Mouse (Mus musculus) thymus, postnatal 4 days (tissue): ENCODE data around the gene Gm12258.
"Not testable (repeated sequence)": the region's sequence is repeated elsewhere in the genome, so short reads cannot be mapped to it uniquely, and the experiment has no call there.

Experiments used
- DNase-seq: peaks from one replicate; pipeline ENCODE4 v3.0.0; 2021

Gm12258 gene

DNA sequence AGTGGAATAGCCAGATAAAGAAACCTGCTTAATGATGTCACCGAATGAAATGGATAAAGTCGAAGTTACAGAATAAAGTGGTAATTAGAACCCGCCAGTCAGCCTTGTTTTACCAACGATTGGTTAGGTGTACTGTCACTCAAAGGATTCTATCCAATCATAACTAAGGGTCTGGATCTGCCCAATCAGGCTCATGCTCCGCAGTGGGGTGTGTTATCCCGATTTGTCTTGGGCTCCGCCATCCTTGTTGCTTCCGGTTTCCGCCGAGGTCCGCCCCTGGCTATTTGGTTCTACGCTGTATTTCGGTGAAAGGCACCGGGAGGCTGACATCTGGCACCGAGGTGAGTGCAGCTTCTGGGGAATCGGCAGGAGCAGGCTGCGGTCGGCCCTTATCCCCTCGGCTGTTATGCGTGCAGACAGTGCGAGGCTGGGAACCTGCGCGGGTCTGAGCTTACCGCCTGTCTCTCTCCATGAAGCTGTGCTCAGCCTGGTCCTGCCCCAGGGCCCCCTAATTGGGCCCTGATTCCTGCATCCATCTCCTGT is at the start of gene Gm12258:
Gene Gm12258 (plus strand): TSS at position 240 of the 543 bp plus-strand sequence.
- DNase-seq = peak; percentile 78

DNA sequence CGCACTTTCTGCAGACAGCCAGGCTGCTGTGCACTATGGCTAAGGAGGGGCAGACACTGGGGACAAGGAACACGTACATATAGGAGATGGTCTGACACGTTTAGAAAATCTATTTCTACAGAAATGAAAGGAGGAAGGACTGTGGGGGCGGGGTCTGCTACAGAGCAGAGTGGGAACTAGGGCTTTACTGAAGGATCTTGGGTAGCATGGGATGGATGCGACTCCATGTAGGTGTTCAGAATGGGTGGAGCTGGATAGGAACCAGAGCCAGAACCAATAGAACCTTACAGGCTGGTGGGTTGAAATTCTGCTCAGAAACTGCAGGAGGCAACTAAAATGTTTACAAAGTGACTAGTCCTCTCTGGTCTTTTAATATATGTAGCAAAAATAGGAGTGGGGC is 47.2 kb upstream of the Gm12258 start:
- DNase-seq = no peak

DNA sequence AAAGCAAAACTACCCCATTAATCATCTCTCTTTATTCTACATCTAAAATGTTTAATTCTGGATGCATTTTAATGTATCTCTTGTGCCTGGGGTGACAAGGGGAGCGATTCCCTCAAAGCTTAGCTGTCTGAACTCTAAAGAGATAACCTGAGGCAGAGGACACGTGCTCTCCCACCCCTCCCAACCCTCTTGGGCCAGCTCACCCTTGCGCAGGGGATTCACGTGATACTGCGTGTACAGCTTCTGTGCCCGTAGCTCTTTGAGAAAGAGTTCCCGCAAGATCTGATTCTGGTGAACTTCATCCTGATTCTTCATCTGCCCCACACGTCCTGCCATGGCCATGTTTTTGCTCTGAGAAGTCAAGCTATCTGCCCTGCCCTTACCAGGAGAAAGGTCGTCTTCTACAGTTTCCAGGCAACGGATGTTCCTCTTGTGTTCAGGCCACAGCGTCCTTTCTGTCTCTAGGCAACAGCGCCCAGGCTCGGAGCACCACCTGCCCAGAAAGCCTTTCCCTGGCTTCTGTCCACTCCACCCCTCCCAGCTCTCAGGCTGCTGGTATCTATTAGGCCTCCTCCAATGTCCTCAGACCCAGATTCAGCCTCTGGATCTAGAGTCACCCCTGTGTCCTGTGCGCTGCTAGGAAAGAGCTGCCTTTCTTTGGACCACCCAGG is 45.3 kb upstream of the Gm12258 start, which contains the start of gene Fam183b:
Gene Fam183b (minus strand): TSS at position 403 of the 671 bp plus-strand sequence.
- no peak for DNase-seq

- no peak for DNase-seq
Measured at GRCm38 (mm10) chr11:58803871-58804270, 43.1 kb upstream of the Gm12258 start.

DNA sequence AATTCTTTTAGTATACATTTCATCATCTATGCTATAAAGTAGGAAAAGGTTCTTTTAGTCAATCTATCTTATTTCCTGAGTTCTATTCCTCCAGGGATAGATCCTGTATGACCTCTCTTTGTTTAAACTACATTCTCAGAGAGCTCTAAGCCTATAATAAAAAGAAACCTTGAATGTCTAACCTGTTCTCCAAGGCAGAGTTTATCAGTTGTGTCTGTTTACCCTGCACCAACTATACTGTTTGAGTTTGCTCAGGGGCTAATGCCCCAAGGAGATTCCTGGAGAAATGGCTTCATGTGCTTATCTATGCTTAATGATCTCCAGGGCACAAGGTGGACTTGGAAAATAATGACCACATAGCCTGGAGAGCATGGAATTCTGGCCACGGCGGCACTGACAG is 42.6 kb upstream of the Gm12258 start:
- DNase-seq = no peak

GRCm38 (mm10) chr11:58812001-58812400 is 35.0 kb upstream of the Gm12258 start:
- DNase-seq = peak; percentile 52

GRCm38 (mm10) chr11:58814700-58815099 is 32.3 kb upstream of the Gm12258 start, which contains the start of gene Olfr313:
Gene Olfr313, plus strand, starts transcription at chr11:58815000.
- not testable (repeated sequence) for DNase-seq

- DNase-seq = no peak
Measured at GRCm38 (mm10) chr11:58815676-58816075, 31.3 kb upstream of the Gm12258 start.

GRCm38 (mm10) chr11:58828937-58829336 is 18.0 kb upstream of the Gm12258 start, which contains the start of gene Olfr312:
Gene Olfr312, plus strand, starts transcription at chr11:58829237.
- not testable (repeated sequence) for DNase-seq

- peak; percentile 43 for DNase-seq
Measured at GRCm38 (mm10) chr11:58829764-58830163, 17.2 kb upstream of the Gm12258 start.

DNA sequence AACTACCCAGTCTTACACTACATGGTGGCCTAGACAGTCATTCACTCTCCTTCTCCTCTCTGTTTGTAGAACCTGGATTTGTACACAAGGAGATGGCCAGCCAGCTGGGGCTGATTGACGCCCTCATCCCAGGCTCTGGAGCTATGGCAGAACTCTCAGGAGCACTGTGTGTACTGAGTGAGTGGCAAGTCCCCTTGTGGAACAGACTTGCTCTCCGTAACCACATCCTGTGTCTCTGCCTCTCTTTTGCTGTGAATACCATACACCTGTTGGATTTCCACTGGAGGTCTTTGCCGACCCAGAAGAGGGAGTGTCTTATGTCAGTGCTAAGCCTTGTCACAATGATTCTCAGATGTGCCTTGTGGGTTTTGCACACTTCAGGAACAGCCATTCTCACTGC is 14.4 kb upstream of the Gm12258 start:
- DNase-seq = peak; percentile 56

DNA sequence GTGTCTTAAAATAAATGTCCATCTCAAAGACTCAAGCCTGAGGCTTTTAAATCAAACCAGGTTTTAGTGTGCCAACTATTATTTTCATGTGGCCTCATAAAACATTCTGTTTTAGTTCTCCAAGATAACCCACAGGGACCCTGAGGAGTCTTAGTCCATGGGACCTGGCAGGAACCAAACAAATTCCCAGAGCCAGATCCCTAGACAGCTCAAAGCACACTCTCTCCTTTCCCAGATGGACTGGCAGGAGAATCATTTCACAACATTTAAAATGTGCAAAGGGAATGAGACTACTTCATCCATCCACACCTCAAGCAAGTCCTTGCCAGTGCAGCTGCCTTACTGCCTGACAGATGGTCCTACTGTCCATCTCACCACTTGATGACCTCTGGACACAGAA is 8.0 kb upstream of the Gm12258 start, which contains the start of gene Olfr311:
Gene Olfr311 (plus strand): TSS at position 301 of the 400 bp plus-strand sequence.
- DNase-seq = not testable (repeated sequence)

- DNase-seq = no peak
Measured at GRCm38 (mm10) chr11:58847636-58848035, 678 bp downstream of the Gm12258 start.

- no peak for DNase-seq
Measured at GRCm38 (mm10) chr11:58849731-58850130, 2.8 kb downstream of the Gm12258 start.

- DNase-seq = no peak
Measured at GRCm38 (mm10) chr11:58860744-58861143, 13.8 kb downstream of the Gm12258 start.

- peak; percentile 91 for DNase-seq
Measured at GRCm38 (mm10) chr11:58867039-58867953, 20.3 kb downstream of the Gm12258 start, which contains the start of gene 2810021J22Rik. Gene 2810021J22Rik, plus strand, starts transcription at chr11:58867216.

DNA sequence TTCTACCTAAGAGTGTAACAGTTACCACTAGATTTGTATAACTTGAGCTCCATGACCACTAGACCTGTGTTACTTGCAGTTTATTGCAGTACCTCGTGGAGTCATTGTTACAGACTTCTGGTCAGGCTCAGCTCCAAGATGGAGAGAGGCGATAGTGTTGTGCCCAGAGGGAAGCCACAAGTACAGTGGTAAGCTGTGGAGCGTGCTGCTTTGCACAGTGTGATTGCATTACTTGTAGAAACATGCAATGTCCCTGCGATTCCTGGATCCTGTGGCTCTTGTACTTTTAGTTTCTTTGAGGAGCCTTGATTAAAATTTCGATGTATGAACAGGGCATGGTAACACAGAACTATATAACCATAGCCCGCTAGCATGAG is 21.0 kb downstream of the Gm12258 start:
- no peak for DNase-seq

DNA sequence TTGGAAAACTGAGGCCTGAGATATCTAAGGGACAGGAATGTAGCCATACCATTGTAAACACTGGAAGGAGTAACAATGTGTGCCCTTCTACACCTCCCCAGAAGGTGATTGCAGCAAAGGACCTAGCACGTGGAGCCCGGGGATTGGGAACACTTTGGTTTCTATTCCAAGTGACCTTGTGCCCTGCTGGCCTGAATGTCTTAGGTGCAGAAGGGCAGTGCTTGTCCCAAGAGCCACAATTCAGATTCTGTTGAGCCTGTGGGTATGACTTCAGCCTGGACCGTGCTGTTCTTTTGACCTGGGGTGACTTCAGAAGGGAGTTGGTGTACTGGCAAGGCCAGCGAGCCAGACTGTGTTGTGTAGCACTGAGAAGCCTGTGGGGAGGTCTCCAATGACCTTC is 24.0 kb downstream of the Gm12258 start:
- DNase-seq = no peak

GRCm38 (mm10) chr11:58883756-58884155 is 36.8 kb downstream of the Gm12258 start:
- DNase-seq = peak; percentile 86

DNA sequence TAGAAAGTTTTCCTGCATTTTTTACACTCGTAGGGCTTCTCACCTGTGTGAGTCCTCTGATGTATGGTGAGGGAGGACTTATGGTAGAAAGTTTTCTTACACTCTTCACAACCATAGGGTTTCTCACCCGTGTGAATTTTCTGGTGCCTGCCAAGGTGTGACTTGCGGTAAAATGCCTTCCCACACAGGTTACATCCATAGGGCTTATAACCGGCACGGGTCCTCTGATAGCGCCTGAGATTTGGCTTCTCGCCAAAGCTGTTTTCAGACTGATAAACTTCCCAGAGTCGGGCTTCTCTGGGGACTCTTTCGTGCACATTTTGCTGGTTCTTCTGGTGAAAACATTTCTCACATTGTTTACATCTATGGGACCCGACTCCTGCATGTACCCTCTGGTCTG is 43.6 kb downstream of the Gm12258 start:
- no peak for DNase-seq

DNA sequence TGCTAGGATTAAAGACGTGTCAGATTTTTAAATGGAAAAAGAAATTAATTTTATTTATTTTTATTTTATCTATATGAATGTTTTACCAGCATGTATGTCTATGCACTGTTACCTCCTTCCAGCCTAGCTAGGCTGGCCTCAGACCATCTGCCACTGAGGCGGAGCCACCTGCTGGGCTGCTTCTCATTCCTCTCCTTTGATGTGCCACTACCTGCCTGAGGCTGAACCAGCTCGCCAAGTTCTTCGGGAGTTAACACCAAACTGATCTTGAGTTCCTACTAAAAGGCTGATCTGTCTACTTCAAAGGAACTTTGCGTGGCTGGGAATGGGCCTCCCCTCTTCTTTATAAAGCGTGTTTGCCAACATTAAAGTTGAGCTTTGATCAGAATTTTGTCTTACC is 47.5 kb downstream of the Gm12258 start:
- DNase-seq = peak; percentile 61

- no peak for DNase-seq
Measured at GRCm38 (mm10) chr11:58897485-58897884, 50.5 kb downstream of the Gm12258 start.

DNA sequence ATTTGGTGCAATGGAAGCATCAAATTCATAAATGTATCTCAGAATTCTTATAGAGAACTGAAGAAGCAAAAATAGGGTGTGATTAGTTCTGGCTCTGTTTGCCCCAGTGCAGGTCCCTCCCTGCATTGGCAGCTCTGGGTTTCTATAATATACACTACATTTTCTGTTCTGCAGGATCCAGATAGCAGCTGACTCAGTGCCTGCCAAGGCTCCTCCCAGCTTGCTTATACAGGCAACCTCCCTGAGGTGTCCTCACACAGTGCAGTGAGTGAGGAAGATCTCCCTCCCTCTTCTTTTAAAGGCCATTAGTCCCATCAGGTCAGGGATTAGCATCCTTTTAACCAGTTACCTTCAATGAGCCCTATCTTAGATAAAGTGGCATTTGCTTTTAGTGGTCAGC is 54.1 kb downstream of the Gm12258 start:
- DNase-seq = no peak
